Mouse (Mus musculus) urinary bladder, postnatal 10 days (tissue): ENCODE data around the gene Focad.

Experiments used
- DNase-seq: peaks from one replicate; pipeline ENCODE4 v3.0.0; 2022; ENCODE audit warnings: low spot score

Gene Focad

GRCm38 (mm10) chr4:88155490-88156160 is 61.2 kb downstream of the Focad start:
- no peak for DNase-seq

GRCm38 (mm10) chr4:88156961-88157360 is 62.5 kb downstream of the Focad start:
- DNase-seq = no peak

- no peak for DNase-seq
Observed at GRCm38 (mm10) chr4:88157644-88158043, 63.2 kb downstream of the Focad start.

- DNase-seq = no peak
Observed at GRCm38 (mm10) chr4:88159256-88159655, 64.8 kb downstream of the Focad start.

GRCm38 (mm10) chr4:88159700-88160099 is 65.3 kb downstream of the Focad start:
- DNase-seq = no peak

- DNase-seq = no peak
Observed at GRCm38 (mm10) chr4:88163511-88164247, 69.2 kb downstream of the Focad start.

GRCm38 (mm10) chr4:88167008-88167862 is 72.8 kb downstream of the Focad start:
- DNase-seq = no peak

GRCm38 (mm10) chr4:88175058-88175974 is 80.9 kb downstream of the Focad start:
- DNase-seq = no peak

GRCm38 (mm10) chr4:88179296-88179695 is 84.9 kb downstream of the Focad start:
- DNase-seq = no peak

- no peak for DNase-seq
Observed at GRCm38 (mm10) chr4:88184293-88184692, 89.9 kb downstream of the Focad start.

- DNase-seq = no peak
Observed at GRCm38 (mm10) chr4:88185872-88186426, 91.5 kb downstream of the Focad start.

GRCm38 (mm10) chr4:88187649-88188048 is 93.2 kb downstream of the Focad start:
- no peak for DNase-seq

GRCm38 (mm10) chr4:88189495-88189894 is 95.1 kb downstream of the Focad start:
- DNase-seq = no peak

- DNase-seq = no peak
Observed at GRCm38 (mm10) chr4:88194256-88194655, 99.8 kb downstream of the Focad start.

- DNase-seq = no peak
Observed at GRCm38 (mm10) chr4:88195898-88196495, 101.6 kb downstream of the Focad start.

- no peak for DNase-seq
Observed at GRCm38 (mm10) chr4:88196500-88196912, 102.1 kb downstream of the Focad start.

GRCm38 (mm10) chr4:88197244-88197643 is 102.8 kb downstream of the Focad start:
- no peak for DNase-seq

- no peak for DNase-seq
Observed at GRCm38 (mm10) chr4:88199186-88199585, 104.8 kb downstream of the Focad start.

GRCm38 (mm10) chr4:88201047-88201446 is 106.6 kb downstream of the Focad start:
- DNase-seq = no peak

- DNase-seq = no peak
Observed at GRCm38 (mm10) chr4:88208676-88209075, 114.2 kb downstream of the Focad start.

GRCm38 (mm10) chr4:88209351-88209814 is 115.0 kb downstream of the Focad start:
- no peak for DNase-seq
